Mouse (Mus musculus): ENCODE measurements around the gene Txndc8. TPM values are rescaled to one million over a fixed set of nuclear protein-coding genes. Genes with fewer than 3 reads are reported as not detected.

The Txndc8 gene
- not detected in 2 replicates for polyA plus RNA-seq (2015; fragmentation: Nextera tagmentation; extraction: Ambion mirVana)

DNA sequence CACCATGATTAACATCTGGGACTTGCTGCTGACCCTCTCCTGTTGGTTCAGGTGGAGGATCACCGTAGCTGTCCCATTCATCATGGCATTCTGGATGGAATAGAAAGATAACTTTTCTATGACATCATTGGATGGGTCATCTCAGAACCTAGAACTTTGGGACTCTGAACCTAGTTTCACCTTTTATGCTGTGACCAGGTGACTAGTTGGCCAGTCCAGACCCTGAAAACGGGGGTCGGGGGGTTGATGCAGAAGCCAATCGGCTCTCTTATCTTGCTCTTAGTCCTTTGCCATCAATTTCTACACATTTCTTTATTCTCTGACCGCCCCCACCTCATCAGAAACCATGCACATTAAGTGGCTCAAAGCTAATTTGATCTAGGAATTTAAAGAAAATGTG, at the start of gene Txndc8:
Txndc8 (minus strand) TSS at position 101 of the 400 bp plus-strand sequence.
- Histone ChIP-seq H3K4me1 (ENCODE audit: insufficient read depth) (no peaks in the 10 kb centered on the region), H3K4me3 (ENCODE audit: low read depth, low read length) (no peak within 1 kb of the TSS), H3K9me3 (ENCODE audit: low read length) (no peaks in the 10 kb centered on the region), H3K4me2 (ENCODE audit: low read depth, low read length) (no peak within 1 kb of the TSS), H3K36me3 (replicated peaks; ENCODE audit: insufficient read depth, low read length) (no peaks in the 10 kb centered on the region), H3K9ac (replicated peaks) (no peak within 1 kb of the TSS), H3K27ac (ENCODE audit: low read depth) (no peak within 1 kb of the TSS), H3K27me3 (ENCODE audit: insufficient read depth, low read length) (no peaks in the 10 kb centered on the region)
- TF ChIP-seq CTCF (IDR thresholded peaks at IDR 0.05; ENCODE audit: low read depth) (no peak), EP300 (IDR thresholded peaks at IDR 0.05; ENCODE audit: low read depth) (no peak)
- WGBS (ENCODE audit: insufficient replicate concordance), result 87% methylated on average over 5 of the region's 5 CpGs
- DNase-seq (no peak), ATAC-seq (no peak)

DNA sequence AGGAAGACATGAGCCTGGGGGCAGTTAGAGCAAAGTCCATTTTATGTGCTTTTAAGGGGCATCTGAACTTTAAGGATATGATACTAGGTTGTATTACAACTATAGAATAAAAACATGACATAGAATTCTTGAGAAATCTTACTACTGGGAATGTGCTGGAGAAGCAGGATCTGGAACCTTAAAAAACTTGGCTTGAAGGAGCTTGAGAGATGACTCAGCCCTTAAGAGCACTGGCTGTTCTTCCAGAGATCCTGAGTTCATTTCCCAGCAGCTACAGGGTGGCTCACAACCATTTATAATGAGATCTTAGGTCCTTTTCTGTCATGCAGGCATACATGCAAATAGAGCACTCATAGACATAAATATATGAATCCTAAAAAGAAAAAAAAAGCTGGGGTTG, 46.7 kb upstream of the Txndc8 start:
- no peaks in the 10 kb centered on the region for H3K36me3 ChIP-seq (replicated peaks; ENCODE audit: insufficient read depth, low read length)
- no peak overlapping the region for H3K4me2 ChIP-seq (ENCODE audit: low read depth, low read length)
- TF ChIP-seq CTCF (IDR thresholded peaks at IDR 0.05; ENCODE audit: low read depth) (no peak), EP300 (IDR thresholded peaks at IDR 0.05; ENCODE audit: low read depth) (no peak)
- H3K27ac ChIP-seq (ENCODE audit: low read depth), result no peak overlapping the region
- ATAC-seq (no peak), DNase-seq (no peak)
- no peaks in the 10 kb centered on the region for H3K27me3 ChIP-seq (ENCODE audit: insufficient read depth, low read length)
- no peaks in the 10 kb centered on the region for H3K4me1 ChIP-seq (ENCODE audit: insufficient read depth)
- H3K4me3 ChIP-seq (ENCODE audit: low read depth, low read length), result no peak overlapping the region
- no peaks in the 10 kb centered on the region for H3K9me3 ChIP-seq (ENCODE audit: low read length)
- no peak overlapping the region for H3K9ac ChIP-seq (replicated peaks)

DNA sequence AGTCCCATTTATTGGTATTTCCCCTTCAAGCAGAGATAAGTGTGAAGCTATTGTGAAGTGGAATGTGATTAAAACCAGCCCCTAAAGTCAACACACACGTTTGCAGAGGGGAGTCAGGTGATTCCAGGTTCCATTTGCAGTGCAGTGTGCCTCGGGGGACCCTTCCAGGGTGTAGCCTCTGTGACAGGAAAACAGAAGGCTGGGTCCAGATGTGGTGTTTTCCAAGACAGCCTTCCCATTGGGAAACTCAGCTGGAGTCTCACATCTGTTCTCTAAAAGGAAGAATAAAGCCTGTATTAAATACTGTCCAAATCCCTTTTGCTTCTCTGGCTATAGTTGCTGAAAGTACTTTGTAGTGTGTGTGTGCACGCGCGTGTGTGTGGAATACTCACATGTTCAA, 45.5 kb upstream of the Txndc8 start:
- no peak for ATAC-seq
- Histone ChIP-seq H3K4me1 (ENCODE audit: insufficient read depth) (no peaks in the 10 kb centered on the region), H3K9me3 (ENCODE audit: low read length) (no peaks in the 10 kb centered on the region), H3K4me2 (ENCODE audit: low read depth, low read length) (no peak overlapping the region), H3K36me3 (replicated peaks; ENCODE audit: insufficient read depth, low read length) (no peaks in the 10 kb centered on the region), H3K27me3 (ENCODE audit: insufficient read depth, low read length) (no peaks in the 10 kb centered on the region), H3K27ac (ENCODE audit: low read depth) (no peak overlapping the region), H3K4me3 (ENCODE audit: low read depth, low read length) (no peak overlapping the region), H3K9ac (replicated peaks) (no peak overlapping the region)
- DNase-seq, result no peak
- TF ChIP-seq EP300 (IDR thresholded peaks at IDR 0.05; ENCODE audit: low read depth) (no peak), CTCF (IDR thresholded peaks at IDR 0.05; ENCODE audit: low read depth) (no peak)
- 61% methylated on average over 5 of the region's 5 CpGs for WGBS (ENCODE audit: insufficient replicate concordance)

DNA sequence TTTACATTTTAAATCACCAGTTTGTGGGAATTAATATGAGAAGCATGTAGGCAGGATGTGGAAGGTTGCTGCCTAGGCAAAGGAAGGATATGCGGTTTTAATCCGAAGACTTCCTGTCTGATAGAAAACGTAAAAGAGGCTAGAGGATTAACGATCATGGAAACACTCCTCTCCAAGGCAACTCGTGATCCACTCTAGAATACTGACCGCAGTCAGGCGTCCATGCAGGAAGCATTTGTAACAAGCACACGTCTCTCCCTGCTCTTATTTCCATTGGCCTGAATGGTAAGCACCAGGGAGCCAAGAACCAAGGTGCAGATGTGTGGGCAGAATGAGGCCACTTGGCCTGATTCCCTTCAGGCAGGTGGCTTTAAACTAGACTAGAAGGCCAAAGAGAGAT, 41.8 kb upstream of the Txndc8 start:
- WGBS (ENCODE audit: insufficient replicate concordance), result 42% methylated on average over 8 of the region's 8 CpGs
- Histone ChIP-seq H3K4me1 (ENCODE audit: insufficient read depth) (no peaks in the 10 kb centered on the region), H3K9me3 (ENCODE audit: low read length) (no peaks in the 10 kb centered on the region), H3K27ac (ENCODE audit: low read depth) (no peak overlapping the region), H3K4me3 (ENCODE audit: low read depth, low read length) (no peak overlapping the region), H3K36me3 (replicated peaks; ENCODE audit: insufficient read depth, low read length) (no peaks in the 10 kb centered on the region), H3K4me2 (ENCODE audit: low read depth, low read length) (no peak overlapping the region), H3K27me3 (ENCODE audit: insufficient read depth, low read length) (no peaks in the 10 kb centered on the region), H3K9ac (replicated peaks) (no peak overlapping the region)
- no peak for TF ChIP-seq EP300 (IDR thresholded peaks at IDR 0.05; ENCODE audit: low read depth)
- no peak for TF ChIP-seq CTCF (IDR thresholded peaks at IDR 0.05; ENCODE audit: low read depth)
- no peak for DNase-seq
- no peak for ATAC-seq

DNA sequence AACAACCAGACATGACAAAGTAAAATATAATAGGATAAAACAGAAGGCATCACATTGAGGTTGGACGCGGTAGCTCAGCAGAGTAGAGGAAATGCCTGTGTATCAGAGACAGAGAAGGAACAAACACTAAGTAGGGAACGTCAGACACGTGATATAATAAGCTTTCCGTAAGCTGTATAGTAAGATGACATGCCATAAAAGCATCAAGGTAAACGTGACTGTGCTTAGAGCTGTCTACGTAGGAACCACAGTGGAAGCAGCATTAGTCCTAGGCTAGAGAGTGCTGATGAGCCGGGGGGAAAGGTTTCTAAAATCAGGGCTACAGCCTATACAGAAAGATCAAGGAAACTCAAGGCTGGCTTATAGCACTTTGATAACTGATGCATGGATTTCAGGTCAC, 41.4 kb upstream of the Txndc8 start:
- TF ChIP-seq CTCF (IDR thresholded peaks at IDR 0.05; ENCODE audit: low read depth), result no peak
- no peak for TF ChIP-seq EP300 (IDR thresholded peaks at IDR 0.05; ENCODE audit: low read depth)
- 51% methylated on average over 8 of the region's 8 CpGs for WGBS (ENCODE audit: insufficient replicate concordance)
- Histone ChIP-seq H3K27me3 (ENCODE audit: insufficient read depth, low read length) (no peaks in the 10 kb centered on the region), H3K4me2 (ENCODE audit: low read depth, low read length) (no peak overlapping the region), H3K4me3 (ENCODE audit: low read depth, low read length) (no peak overlapping the region), H3K4me1 (ENCODE audit: insufficient read depth) (no peaks in the 10 kb centered on the region), H3K9ac (replicated peaks) (no peak overlapping the region), H3K9me3 (ENCODE audit: low read length) (no peaks in the 10 kb centered on the region), H3K27ac (ENCODE audit: low read depth) (no peak overlapping the region), H3K36me3 (replicated peaks; ENCODE audit: insufficient read depth, low read length) (no peaks in the 10 kb centered on the region)
- DNase-seq, result no peak
- ATAC-seq, result no peak

DNA sequence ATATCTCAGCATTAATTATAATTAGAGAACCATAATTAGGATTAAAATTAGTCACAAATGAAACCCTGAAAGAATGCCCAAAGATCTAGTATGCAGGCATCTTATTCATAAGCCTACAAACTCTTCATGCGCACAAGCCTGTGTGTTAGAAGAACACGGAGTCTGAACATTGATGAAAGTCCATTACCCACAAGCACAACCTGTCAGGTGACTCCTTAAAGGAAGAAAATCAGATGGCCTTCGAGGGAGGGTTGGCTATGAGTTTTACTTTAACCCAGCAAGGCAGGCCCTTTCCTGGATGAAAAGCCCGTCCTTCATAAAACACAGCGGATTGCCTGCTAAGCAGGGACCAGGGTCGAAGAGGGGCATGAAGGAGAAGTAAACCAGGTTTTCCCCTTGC, 35.9 kb upstream of the Txndc8 start:
- H3K9ac ChIP-seq (replicated peaks), result no peak overlapping the region
- H3K4me1 ChIP-seq (ENCODE audit: insufficient read depth), result no peaks in the 10 kb centered on the region
- no peak overlapping the region for H3K4me3 ChIP-seq (ENCODE audit: low read depth, low read length)
- 87% methylated on average over 6 of the region's 6 CpGs for WGBS (ENCODE audit: insufficient replicate concordance)
- no peak for TF ChIP-seq EP300 (IDR thresholded peaks at IDR 0.05; ENCODE audit: low read depth)
- no peak for TF ChIP-seq CTCF (IDR thresholded peaks at IDR 0.05; ENCODE audit: low read depth)
- H3K27ac ChIP-seq (ENCODE audit: low read depth), result no peak overlapping the region
- no peak overlapping the region for H3K4me2 ChIP-seq (ENCODE audit: low read depth, low read length)
- H3K9me3 ChIP-seq (ENCODE audit: low read length), result no peaks in the 10 kb centered on the region
- DNase-seq, result no peak
- ATAC-seq, result no peak
- H3K36me3 ChIP-seq (replicated peaks; ENCODE audit: insufficient read depth, low read length), result no peaks in the 10 kb centered on the region
- H3K27me3 ChIP-seq (ENCODE audit: insufficient read depth, low read length), result no peaks in the 10 kb centered on the region

GRCm38 (mm10) chr4:58044356-58044755, 35.4 kb upstream of the Txndc8 start:
- TF ChIP-seq EP300 (IDR thresholded peaks at IDR 0.05; ENCODE audit: low read depth) (no peak), CTCF (IDR thresholded peaks at IDR 0.05; ENCODE audit: low read depth) (no peak)
- H3K9me3 ChIP-seq (ENCODE audit: low read length), result no peaks in the 10 kb centered on the region
- no peaks in the 10 kb centered on the region for H3K36me3 ChIP-seq (replicated peaks; ENCODE audit: insufficient read depth, low read length)
- H3K9ac ChIP-seq (replicated peaks), result no peak overlapping the region
- no peak overlapping the region for H3K4me2 ChIP-seq (ENCODE audit: low read depth, low read length)
- H3K27me3 ChIP-seq (ENCODE audit: insufficient read depth, low read length), result no peaks in the 10 kb centered on the region
- no peak overlapping the region for H3K4me3 ChIP-seq (ENCODE audit: low read depth, low read length)
- H3K27ac ChIP-seq (ENCODE audit: low read depth), result no peak overlapping the region
- H3K4me1 ChIP-seq (ENCODE audit: insufficient read depth), result no peaks in the 10 kb centered on the region
- ATAC-seq, result no peak
- whole genome bisulfite sequencing (ENCODE audit: insufficient replicate concordance), result 76% methylated on average over 3 of the region's 3 CpGs
- no peak for DNase-seq
